Mouse (Mus musculus) brown adipose tissue, adult 24 weeks (tissue): ENCODE measurements at regions not wholly inside any gene's neighbourhood (a gene's known extent, or its start where the extent isn't known, plus 50 kb on each side); places are given as distances from the start of the nearest gene placed in this dataset.

Experiments
- H3K27ac ChIP-seq: fragments of 200-500 bp; replicated peaks from 2 replicates; pipeline ENCODE4 v1.5.1; 2012; ENCODE audit warnings: low read depth, mild to moderate bottlenecking, low read length
- H3K4me1 ChIP-seq: fragments of 200-500 bp; 2 replicates; pipeline ENCODE4 v1.6.1; 2012; ENCODE audit warnings: low read length, mixed read lengths; ENCODE audit not compliant: control insufficient read depth, insufficient read depth, insufficient read length
- H3K4me3 ChIP-seq: fragments of 200-500 bp; 2 replicates; pipeline ENCODE4 v1.5.1; 2012; ENCODE audit warnings: low read depth, mild to moderate bottlenecking, low read length, moderate library complexity; ENCODE audit not compliant: insufficient read depth

DNA sequence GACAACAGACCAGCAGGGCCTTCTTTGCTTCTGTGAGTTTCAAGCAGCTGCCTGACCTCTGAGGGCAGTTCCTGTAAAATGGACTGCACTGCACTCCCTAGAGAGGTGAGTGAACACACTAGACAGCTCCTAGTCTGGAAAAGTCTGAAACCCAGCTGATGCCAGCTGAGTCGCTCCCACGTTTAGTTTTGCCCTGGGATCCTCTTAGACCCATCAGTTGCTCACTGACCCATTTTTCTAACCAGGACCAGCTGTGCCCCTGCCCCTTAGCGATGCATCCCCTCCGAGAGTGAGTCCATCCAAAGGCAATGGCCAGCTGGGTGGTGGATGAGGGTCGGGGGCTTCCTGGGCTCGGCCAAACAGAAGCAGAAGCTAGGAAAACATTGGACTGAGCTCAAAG is 62.2 kb upstream of the Top1 start:
- no peaks in the 10 kb centered on the region for H3K4me1 ChIP-seq
- no peak overlapping the region for H3K27ac ChIP-seq
- no peak overlapping the region for H3K4me3 ChIP-seq

DNA sequence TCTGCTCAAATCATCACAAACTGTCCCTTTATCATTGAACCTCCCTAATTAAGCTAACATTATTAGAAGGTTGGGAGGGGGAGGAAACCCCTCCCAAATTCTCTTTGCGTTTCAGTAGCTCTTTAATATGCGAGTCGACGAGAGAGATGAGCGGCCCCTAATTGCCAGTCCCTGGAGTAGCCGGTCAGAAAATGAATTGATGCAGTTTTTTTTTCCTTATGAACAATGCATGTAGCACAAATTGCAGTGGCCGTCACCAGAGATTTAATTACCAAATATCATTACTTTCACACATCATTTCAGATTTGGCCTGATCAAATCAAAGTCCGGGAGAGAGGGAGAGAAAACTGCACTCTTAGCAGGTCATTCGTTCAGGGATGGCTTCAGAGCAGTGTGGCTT is 61.1 kb upstream of the Top1 start:
- Histone ChIP-seq H3K4me3 (no peak overlapping the region), H3K27ac (no peak overlapping the region), H3K4me1 (no peaks in the 10 kb centered on the region)

DNA sequence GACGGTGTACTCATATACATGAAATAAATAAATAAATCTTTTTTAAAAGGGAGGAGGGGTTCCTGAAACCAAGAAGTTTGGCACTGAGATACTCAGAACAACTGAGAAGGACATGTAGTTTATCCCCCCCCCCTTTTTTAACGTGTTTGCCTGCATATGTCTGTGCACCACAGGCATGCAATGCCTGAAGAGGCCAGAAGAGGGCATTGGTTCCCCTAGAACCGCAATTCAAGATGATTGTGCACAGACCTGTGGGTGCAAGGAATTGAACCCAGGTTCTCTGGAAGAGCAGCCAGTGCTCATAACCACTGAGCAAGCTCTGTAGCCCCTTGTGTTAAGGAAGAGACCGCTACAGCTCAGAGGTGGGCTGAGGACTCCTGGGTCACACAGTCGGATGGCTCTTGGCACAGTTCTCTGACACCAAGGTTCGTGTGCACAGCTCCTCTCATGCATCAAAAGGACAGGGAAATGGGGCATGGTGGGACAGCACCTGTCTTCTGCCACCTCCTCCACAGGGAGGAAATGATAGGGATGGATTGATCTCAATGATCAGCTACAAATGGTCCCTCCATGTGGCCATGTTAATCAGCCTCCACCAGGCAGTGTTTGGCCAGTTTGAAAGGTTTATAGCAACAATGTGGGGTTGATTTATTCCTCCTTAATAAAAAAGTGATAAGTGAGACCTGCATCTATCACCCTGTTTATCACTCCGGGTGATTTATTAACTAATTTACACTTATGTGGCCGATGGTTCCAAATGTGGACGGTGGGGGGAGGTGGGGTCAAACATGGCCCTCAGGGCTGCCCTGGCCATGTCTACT is 58.5 kb upstream of the Top1 start:
- no peak overlapping the region for H3K27ac ChIP-seq
- no peaks in the 10 kb centered on the region for H3K4me1 ChIP-seq
- H3K4me3 ChIP-seq = no peak overlapping the region

DNA sequence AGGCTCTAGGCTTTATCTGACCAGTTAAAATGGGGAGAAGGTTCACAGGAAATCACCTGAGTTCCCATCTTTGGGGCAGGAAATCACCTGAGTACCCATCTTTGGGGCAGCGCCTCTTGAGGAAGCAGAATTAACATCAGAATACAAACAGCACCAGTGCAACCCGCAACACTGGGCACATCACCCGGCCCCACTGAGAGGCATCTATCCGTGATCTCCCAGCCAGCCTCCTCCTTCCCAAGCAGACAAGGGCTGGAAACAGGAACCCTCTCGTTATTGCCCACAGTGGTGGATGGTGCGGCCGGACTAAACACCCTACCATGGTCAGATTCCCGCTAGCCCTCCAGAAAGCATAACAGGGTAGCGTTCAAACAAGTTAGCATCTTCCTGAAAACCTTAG is 57.3 kb upstream of the Top1 start:
- Histone ChIP-seq H3K27ac (no peak overlapping the region), H3K4me3 (no peak overlapping the region), H3K4me1 (no peaks in the 10 kb centered on the region)

DNA sequence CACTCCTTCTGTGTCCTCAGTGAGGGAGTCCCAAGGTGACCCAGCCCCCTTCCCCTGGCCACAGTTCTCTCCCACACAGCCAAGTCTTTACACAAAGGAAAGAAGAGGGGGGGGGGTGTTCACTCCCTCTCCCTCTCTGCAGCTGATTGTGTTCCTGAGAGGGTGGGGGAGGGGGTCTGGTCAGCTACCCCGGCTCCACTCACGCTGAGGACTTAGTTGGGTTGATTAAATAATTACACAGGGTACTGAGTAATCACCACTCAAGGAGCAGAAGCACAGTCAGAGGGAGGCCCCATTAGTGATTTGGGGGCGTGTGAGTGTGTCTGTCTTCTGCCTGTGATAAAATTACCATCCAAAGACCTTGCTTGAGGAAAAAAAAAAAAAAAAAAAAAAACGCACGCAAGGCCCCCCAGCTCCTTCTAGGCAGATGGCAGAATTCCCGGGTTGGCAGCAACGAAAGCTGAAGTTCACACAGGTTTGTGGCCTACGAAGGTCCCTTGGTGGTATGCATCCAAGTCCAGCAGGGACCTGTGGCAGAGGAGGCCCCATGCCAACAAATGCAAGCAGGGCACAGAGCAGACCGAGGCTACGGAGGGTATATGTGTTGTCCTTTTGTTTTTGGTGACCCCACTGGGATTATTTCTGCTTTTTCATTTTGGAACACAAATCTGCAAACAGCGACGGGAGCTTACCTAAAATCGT is 55.3 kb upstream of the Top1 start:
- Histone ChIP-seq H3K4me1 (no peaks in the 10 kb centered on the region), H3K27ac (no peak overlapping the region), H3K4me3 (no peak overlapping the region)

DNA sequence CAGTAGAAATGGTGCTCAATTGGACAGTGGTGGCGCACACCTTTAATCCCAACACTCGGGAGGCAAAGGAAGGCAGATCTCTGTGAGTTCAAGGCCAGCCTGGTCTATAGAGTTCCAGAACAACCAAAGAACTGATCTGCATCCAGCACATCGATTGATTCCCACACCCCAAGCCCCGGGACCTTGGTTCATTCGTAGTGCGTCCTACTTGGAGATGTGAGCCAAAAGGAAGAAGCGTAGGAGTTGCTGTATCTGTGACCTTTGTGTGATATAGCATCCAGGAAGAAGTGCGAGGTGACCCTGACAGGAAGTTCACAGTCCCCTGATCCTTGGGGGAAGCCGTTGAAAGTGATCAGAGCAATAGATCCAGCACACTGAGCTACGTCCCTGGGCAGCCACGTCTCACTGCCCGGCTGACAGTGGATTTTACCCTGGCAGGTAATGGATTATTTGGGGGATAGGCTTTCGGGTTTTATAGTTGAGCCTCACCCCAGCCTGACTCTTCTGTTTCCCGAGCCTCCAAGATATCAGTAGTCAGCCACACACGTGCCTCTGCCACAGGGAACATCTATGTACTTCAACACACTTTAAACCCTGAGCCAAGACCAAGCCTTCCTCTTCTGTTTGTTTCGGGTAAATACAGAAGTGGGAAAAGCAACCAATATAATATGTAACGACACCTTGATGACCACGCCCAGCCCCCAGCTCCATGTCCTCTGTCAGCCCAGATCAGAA is 54.1 kb upstream of the Top1 start:
- no peak overlapping the region for H3K4me3 ChIP-seq
- no peaks in the 10 kb centered on the region for H3K4me1 ChIP-seq
- H3K27ac ChIP-seq = no peak overlapping the region

DNA sequence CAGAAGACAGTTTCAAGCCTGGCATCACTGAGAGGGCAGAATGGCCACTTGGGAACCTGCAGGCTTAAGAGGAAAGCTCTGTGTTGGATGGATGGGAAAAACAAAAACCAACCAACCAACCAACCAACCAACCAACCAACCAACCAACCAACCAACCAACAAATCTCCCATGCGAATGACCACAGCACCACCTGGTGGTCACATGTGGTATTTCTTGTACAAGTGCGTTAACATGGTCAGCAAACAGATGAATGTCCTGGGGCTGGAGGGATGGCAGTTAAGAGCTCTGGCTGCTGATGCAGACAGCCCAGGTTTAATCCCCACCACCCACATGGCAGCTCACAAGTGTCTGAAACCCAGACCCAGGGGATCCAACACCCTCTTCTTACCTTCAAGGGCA is 52.7 kb upstream of the Top1 start:
- Histone ChIP-seq H3K27ac (no peak overlapping the region), H3K4me1 (no peaks in the 10 kb centered on the region), H3K4me3 (no peak overlapping the region)
